Mouse (Mus musculus) bone marrow macrophage, adult 2 months (primary cell): ENCODE results near the gene Panx3.

ENCODE experiments used
- CTCF ChIP-seq: IDR thresholded peaks from 2 replicates; pipeline ENCODE4 v1.5.1; 2012; ENCODE audit warnings: low read depth, mild to moderate bottlenecking, low read length, moderate library complexity
- POLR2A ChIP-seq: IDR thresholded peaks from 2 replicates; pipeline ENCODE4 v1.6.1; 2012; ENCODE audit warnings: mild to moderate bottlenecking, low read depth, low read length, borderline replicate concordance

GRCm38 (mm10) chr9:37716150-37716549 lies 47.1 kb upstream of the Panx3 start, which contains the start of gene Olfr160:
- TF ChIP-seq POLR2A (no peak), CTCF (no peak)
